Mouse (Mus musculus) heart, adult 2 months (tissue): ENCODE data around the gene Zfand3. TPM values are rescaled to one million over a fixed set of nuclear protein-coding genes. Genes with fewer than 3 reads are reported as not detected.

Experiments
- DNase-seq, 2 experiments: peaks; one replicate each; pipeline ENCODE4 v3.0.0; 2021
- H3K27ac ChIP-seq: fragments of 200-600 bp; 2 replicates; pipeline ENCODE4 v1.8.1; 2022
- H3K27me3 ChIP-seq: fragments of 200-500 bp; 2 replicates; pipeline ENCODE4 v1.6.1; 2012; ENCODE audit warnings: mild to moderate bottlenecking, low read length, inconsistent platforms, mixed read lengths; ENCODE audit not compliant: control insufficient read depth, insufficient read depth
- H3K36me3 ChIP-seq: fragments of 200-500 bp; 2 replicates; pipeline ENCODE4 v1.6.1; 2012; ENCODE audit warnings: low read length, inconsistent platforms; ENCODE audit not compliant: control insufficient read depth, insufficient read depth
- H3K4me1 ChIP-seq: fragments of 200-500 bp; 2 replicates; pipeline ENCODE4 v1.6.1; 2011; ENCODE audit warnings: low read length; ENCODE audit not compliant: control insufficient read depth, insufficient read depth
- H3K4me3 ChIP-seq: fragments of 200-600 bp; 2 replicates; pipeline ENCODE4 v1.8.1; 2022
- H3K79me2 ChIP-seq: fragments of 200-500 bp; replicated peaks from 2 replicates; pipeline ENCODE4 v1.6.1; 2012; ENCODE audit warnings: mild to moderate bottlenecking, inconsistent platforms, low read length, moderate library complexity, mixed read lengths; ENCODE audit not compliant: control insufficient read depth, insufficient read depth
- H3K9ac ChIP-seq: fragments of 200-500 bp; 2 replicates; pipeline ENCODE4 v1.6.1; 2012; ENCODE audit warnings: low read depth, mild to moderate bottlenecking, control low read depth, inconsistent platforms, low read length, mixed read lengths
- CTCF ChIP-seq: fragments of 200-600 bp; IDR thresholded peaks from 2 replicates; pipeline ENCODE4 v1.8.1; 2022; ENCODE audit warnings: antibody characterized with exemption, mild to moderate bottlenecking, moderate library complexity
- EP300 ChIP-seq: fragments of 200-500 bp; IDR thresholded peaks from 2 replicates; pipeline ENCODE4 v1.6.1; 2011; ENCODE audit warnings: low read depth, low read length, control low read depth; ENCODE audit not compliant: insufficient read depth
- POLR2A ChIP-seq: fragments of 200-500 bp; IDR thresholded peaks from 2 replicates; pipeline ENCODE4 v1.6.1; 2011; ENCODE audit warnings: mild to moderate bottlenecking, low read depth, low read length, control low read depth; ENCODE audit not compliant: insufficient read depth
- WGBS: fragments of 180-500 bp; shearing (Covaris S2); methylation state at CpG from one replicate; pipeline ENCODE4 v1.1.7; 2018; 5-methylcytosine and 5-hydroxymethylcytosine counted together
- intact Hi-C: fragments of 180-260 bp; cut with DNase I; formaldehyde crosslinking; loops from one replicate; pipeline ENCODE4 v1.15.1; 2025
- polyA plus RNA-seq: library from polyadenylated mRNA; depleted of rRNA; stranded (reverse); fragments of >200 nt; gene quantifications from 2 replicates; pipeline ENCODE4 v1.2.3, GENCODE M21; 2012; rRNA removed
- total RNA-seq, 2 experiments: library from RNA; stranded (reverse); gene quantifications; 2 replicates each; pipeline ENCODE4 v1.2.3; 2021

The Zfand3 gene
- total and polyA plus RNA-seq, 3 experiments, result 106 to 149 (median 130) TPM

- Histone ChIP-seq H3K4me1 (peaks cover 2% of the 10 kb centered on the region; the same call in 1 of the 2 replicates), H3K9ac (no peak overlapping the region), H3K27me3 (no peaks in the 10 kb centered on the region), H3K79me2 (no peaks in the 10 kb centered on the region), H3K4me3 (no peak overlapping the region), H3K27ac (no peak overlapping the region), H3K36me3 (no peaks in the 10 kb centered on the region)
- WGBS, result 73% methylated on average over 8 of the region's 8 CpGs
- no peak for DNase-seq
- no peak for TF ChIP-seq CTCF
- TF ChIP-seq EP300, result no peak
- no peak for TF ChIP-seq POLR2A
- intact Hi-C loops, result loop anchor here (10.0 kb wide), 1 partner anchor 281 kb away; the partner anchor contains the start of gene Mdga1
Observed at GRCm38 (mm10) chr17:30255928-30256560, 251.5 kb downstream of the Zfand3 start.

- H3K27me3 ChIP-seq, result no peaks in the 10 kb centered on the region
- H3K36me3 ChIP-seq, result no peaks in the 10 kb centered on the region
- H3K4me1 ChIP-seq, result peaks cover 6% of the 10 kb centered on the region
- H3K79me2 ChIP-seq, result no peaks in the 10 kb centered on the region
- H3K27ac ChIP-seq, result no peak overlapping the region
- TF ChIP-seq EP300, result peak; percentile 64; the same call in 1 of the 2 replicates
- TF ChIP-seq CTCF, result peak; percentile 59
- no peak for TF ChIP-seq POLR2A
- no peak overlapping the region for H3K9ac ChIP-seq
- 59% methylated on average over 4 of the region's 4 CpGs for WGBS
- no peak overlapping the region for H3K4me3 ChIP-seq
- intact Hi-C loops, result loop anchor here (10.0 kb wide), 1 partner anchor 284 kb away; the partner anchor contains the start of gene Mdga1
- peak in 1 of 2 experiments; percentile 38 for DNase-seq
Observed at GRCm38 (mm10) chr17:30258480-30258879, 253.9 kb downstream of the Zfand3 start.

GRCm38 (mm10) chr17:30259938-30260337 is 255.4 kb downstream of the Zfand3 start:
- TF ChIP-seq EP300 (no peak), CTCF (no peak), POLR2A (no peak)
- Histone ChIP-seq H3K4me3 (no peak overlapping the region), H3K27ac (no peak overlapping the region), H3K4me1 (peaks cover 6% of the 10 kb centered on the region), H3K36me3 (no peaks in the 10 kb centered on the region), H3K9ac (no peak overlapping the region), H3K79me2 (no peaks in the 10 kb centered on the region), H3K27me3 (no peaks in the 10 kb centered on the region)
- intact Hi-C loops, result loop anchor here (10.0 kb wide), 1 partner anchor 285 kb away; the partner anchor contains the start of gene Mdga1
- 72% methylated on average over 6 of the region's 6 CpGs for WGBS
- no peak for DNase-seq

Other genes starting within 250 kb of the Zfand3 start
- gene Mdga1, start 34.6 kb upstream of the Zfand3 start, total RNA-seq, result 10 to 100 TPM; 13.4 to 15.4 TPM
- 26.3 and 26.4 TPM in 2 replicates for gene Mdga1, start 34.6 kb upstream of the Zfand3 start, polyA plus RNA-seq